Mouse (Mus musculus) left cerebral cortex, adult 6 months (tissue): ENCODE measurements around the gene Tln1. TPM values are rescaled to one million over a fixed set of nuclear protein-coding genes. Genes with fewer than 3 reads are reported as not detected.

Experiments used
- long read RNA-seq, 2 experiments: library from polyadenylated mRNA; unstranded; transcript quantifications; one replicate each; pipeline ENCODE4 v2.0.0; 2019 to 2020
- polyA plus RNA-seq: library from polyadenylated mRNA; unstranded; fragments of <200 nt; fragmentation: Nextera tagmentation; gene quantifications from 2 replicates; pipeline ENCODE4 v1.2.3, GENCODE M21; 2021

Gene Tln1
- 52.5 and 69.1 TPM in 2 replicates for polyA plus RNA-seq
- long read RNA-seq, experiment 1, transcript Tln1-202 (2 exons, 937 nt) = major isoform, 11 of 22 reads
- long read RNA-seq, experiment 1, partial matches to known transcripts = 11 of 22 reads
- long read RNA-seq, experiment 1, other reads (novel, unspliced or antisense) = 0 of 22 reads
- long read RNA-seq, experiment 2, transcript Tln1-202 (2 exons, 937 nt) = major isoform, 41 of 56 reads
- long read RNA-seq, experiment 2, partial matches to known transcripts = 14 of 56 reads
- long read RNA-seq, experiment 2, other reads (novel, unspliced or antisense) = 1 of 56 reads

DNA sequence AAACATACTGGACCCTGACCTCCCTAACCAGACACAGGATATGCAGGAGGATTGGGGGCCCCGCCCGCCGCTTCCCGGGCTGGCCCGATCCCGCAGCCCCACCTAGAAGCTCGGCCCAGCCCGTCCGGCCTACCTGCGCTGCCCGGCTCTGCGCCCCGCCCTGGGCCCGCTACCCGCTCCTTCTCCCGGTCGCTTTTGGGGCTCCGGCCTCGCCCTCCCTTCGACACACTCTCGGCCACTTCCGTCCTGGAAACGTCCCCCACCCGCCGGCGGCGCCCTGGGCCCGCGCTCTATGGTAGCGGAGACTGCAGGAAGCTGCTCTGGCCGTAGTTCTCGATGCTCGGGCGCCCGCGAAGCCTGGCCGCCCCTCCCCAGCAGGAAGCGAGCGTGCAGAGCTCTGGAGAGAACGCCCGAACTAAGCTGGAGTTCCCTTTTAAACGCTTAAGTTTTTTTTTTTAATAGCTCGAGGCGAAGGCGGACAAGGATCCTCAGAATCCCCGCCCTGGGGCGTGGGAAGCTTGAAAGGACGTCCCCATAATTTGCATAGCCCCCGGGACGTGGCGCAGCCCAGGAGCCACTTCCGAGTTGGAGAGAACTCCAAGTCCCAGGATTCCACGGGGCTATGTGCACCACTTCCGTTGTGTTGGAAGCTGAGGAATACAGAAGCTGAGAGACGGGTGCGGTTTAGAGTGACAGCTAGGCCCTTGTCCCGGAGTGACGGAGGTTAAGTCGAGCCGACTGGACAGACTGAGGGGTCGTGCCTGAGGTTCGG, at the start of gene Tln1, which contains the start of gene Creb3:
Gene Tln1 (minus strand): TSS at position 695 of the 772 bp plus-strand sequence.
Gene Creb3 (plus strand): TSS at position 336 of the 772 bp plus-strand sequence.

DNA sequence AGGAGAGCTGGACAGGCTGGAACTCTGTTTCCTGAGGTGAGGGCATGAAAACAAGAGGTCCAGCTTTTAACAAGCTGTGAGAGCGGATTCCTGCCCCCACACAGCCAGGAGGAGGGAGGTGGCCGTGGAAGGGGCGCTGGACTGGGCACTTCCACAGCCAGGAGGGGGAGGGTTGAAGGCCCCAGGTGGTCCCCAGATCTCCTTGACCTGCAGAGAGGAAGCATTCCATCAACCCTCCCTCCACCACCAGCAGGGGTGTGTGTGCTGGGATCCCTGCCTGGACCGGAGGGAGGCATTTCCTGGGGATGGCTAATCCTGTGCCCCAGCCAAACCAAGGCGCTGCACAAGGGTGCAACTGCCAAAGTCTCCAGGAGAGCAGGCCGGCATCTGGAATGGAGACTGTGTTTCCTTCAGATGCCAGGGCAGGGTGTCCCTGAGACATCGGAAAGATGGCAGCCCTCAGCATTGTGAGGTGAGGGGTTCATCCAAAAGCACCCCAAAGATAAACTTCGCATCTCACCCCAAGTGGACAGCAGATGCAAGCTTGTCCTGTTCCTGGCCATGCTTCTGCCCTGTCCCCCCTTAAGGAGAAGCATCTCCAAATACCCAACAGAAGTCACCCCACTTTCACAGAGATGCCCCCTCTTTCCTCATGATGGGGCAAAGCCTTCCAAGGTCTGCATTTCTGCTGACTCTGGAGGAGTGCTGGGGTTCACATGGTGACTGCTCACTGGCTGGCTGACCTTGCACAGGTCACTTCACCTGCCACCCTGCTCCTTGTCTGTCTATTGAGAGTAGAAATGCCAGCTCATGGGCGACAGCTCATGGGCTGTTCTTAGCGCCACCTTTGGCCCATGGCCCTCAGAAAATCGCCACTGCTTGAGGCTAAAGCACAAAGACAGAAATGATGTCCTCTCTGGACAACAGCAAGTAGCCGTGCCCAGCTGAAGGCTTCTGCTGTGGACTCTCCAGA, 22.2 kb upstream of the Tln1 start, which contains the start of gene Msmp:
Gene Msmp (minus strand): TSS at position 51 of the 973 bp plus-strand sequence.

DNA sequence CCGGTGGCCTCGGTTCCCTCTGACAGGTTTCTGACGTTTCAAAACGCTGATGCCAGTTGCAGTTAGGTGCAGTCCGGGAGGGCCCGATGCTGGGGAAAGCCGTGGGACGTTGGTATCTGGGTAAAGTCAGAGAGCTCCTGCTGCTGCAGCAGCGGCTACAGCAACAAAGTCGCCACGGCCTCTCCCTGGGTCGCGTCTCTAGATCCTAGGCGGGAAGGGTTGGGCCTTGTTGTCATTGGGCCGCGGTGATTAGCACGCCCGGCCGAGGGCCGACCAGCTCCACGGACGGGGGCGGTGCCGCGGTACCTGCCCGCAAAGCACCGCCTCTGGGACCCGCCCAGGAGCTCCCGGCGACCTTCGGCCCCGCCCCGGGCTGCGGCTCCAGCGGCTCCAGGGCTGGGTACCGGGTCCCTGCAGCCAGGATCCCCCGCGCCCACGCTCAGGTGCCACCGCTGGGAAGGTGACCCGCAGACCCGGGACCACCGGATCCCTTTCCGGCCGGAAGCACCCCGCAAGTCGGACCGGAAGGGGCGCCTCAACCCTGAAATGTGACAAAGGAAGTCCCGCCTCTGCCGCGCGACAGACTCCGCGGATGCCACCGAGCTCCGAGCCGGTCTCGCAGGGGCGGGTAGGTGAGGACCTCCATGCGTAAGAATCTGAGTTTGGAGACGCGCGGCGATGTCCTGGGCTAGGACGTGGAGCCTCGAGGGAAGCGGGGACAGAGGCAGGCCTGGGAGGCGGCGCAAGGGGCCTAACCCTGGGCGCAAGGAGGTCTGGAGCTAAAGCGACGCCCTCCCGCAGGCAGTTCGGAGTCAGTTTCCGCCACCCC, 16.1 kb upstream of the Tln1 start, which contains the start of the genes Rgp1 and Gba2:
Gene Rgp1 (plus strand): TSS at position 340 of the 829 bp plus-strand sequence.
Gene Gba2 (minus strand): TSS at position 498 of the 829 bp plus-strand sequence.

DNA sequence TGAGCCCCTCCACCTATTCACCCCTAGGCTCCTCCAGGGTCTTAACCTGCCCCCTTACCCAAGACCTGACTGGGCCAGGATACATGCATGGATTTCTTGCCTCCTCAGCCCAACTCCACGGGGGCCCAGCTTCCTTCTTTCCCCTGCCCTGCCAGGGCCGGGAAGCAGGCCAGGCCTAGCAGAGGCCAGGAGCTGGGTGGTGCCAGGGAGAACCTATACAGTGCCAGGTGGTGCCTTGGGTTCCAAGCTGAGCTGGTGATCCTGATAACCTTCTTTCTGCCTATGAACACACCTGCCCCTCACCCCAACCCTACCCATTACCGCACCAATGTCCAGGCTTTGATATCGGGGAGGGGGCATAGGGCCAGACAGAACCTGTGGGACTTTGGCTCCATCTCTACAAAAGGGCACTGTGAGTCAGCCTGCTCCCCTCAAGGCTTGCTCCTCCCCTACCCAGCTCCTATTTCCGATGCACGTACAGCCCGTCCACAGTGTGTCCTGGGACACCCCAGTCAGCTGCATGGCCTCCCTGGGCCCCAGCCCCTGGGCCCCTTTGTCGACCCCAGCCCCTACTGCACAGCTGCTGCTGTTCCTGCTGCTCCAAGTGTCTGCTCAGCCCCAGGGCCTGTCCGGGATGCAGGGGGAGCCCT, 55.8 kb downstream of the Tln1 start, which contains the start of gene Car9:
Gene Car9 (plus strand): TSS at position 431 of the 650 bp plus-strand sequence.

DNA sequence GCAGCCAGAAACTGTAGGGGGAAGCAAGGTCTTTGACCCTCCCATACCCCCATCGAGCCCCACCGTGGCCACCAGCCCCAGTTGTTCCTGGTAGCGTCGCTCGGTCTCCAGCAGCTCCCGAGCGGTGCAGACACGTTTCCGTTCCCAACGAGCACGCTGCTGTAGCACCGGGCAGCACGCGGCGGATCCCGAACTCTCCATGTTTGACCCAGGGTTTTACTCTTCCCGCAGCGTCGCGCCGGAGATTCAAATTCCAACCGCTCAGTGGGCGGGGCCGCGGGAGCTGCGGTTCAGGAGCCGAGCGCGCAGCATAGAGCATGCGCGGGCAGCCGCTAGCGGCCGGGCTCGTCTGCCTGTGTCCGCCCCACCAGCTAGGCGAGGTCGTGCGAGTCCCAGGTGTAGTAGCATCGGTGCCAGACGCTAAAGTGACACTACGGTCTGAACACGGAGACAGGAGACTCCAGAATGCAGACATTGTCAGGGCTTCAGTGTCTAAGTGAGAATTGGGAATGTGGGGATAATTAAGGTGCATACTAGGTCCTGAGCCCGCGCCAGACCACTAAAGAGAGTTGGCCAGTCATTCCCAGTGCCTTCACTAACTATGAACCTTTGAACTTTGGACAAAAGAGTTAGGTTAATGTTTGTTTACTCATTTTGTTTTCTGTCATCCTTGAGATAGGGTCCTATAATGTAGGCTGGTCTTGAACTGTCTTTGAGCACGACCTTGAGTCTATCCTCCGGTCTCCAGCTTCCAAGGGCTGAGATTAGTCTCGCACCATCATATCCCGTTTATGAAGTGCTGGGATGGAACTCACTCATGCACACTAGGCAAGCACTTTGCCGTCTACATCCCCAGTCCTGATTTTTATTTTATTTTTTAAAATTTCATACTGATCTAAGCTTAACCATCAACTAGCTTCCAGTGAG, 62.8 kb downstream of the Tln1 start, which contains the start of gene Arhgef39:
Gene Arhgef39 (minus strand): TSS at position 289 of the 927 bp plus-strand sequence.

DNA sequence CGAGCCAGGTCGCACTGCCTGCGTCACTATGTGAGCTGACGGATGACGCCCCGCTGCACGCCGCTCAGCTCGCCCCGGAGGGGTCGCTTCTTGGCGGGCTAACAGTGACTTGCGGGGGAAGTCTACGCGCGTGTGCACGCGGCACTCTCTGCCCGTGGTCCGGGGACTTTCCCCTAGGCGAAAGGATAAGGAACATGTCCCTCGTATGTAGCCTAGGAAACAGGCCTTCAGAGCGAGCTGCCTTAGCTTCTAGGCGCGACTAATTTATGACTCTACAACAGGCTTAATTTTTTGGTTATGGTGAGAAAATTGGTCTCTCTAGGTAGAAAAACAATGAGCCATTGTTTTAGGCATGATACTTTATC, 69.7 kb downstream of the Tln1 start, which contains the start of gene Ccdc107:
Gene Ccdc107 (plus strand): TSS at position 80 of the 365 bp plus-strand sequence.

DNA sequence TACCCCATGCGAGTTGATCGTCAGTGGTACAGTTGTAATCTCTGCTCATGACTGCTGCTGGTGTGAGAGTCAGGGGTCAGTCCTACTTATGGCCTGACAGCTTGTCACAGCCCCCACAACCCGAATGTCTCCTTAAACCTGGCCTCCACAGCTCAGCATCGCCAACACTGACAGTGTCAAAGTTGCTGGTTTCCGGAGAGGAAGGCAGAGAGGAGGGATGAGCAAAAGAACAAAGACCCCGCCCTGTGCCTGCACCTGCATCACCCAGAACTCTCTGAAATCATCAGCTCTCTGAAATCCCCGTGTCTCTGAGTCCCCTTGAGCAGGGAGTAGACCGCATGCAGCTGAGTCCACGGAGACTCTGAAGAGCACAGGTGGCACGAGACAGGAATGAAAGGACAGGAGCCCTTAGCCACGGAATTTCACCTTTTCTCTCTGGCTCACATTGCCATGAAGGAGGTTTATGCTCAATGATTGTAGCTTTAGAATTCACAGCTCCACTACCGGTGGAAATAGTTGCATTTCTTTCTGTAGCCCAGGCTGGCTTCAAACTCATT, 78.9 kb downstream of the Tln1 start, which contains the start of gene Sit1:
Gene Sit1 (minus strand): TSS at position 200 of the 557 bp plus-strand sequence.

Other genes starting within 250 kb of the Tln1 start
- gene Rusc2, start 180.7 kb downstream of the Tln1 start, polyA plus RNA-seq = 38.3 and 104 TPM in 2 replicates
- 0.27 and 0.35 TPM in 2 replicates for gene Fam166b, start 133.6 kb downstream of the Tln1 start, polyA plus RNA-seq
- 8.5 and 9.1 TPM in 2 replicates for gene Tesk1, start 120.8 kb downstream of the Tln1 start, polyA plus RNA-seq
- gene Cd72, start 108.1 kb downstream of the Tln1 start, polyA plus RNA-seq = 7.9 TPM in 2 replicates
- gene Sit1, start 79.0 kb downstream of the Tln1 start, polyA plus RNA-seq = not detected in 2 replicates
- 91.9 and 99.5 TPM in 2 replicates for gene Ccdc107, start 69.8 kb downstream of the Tln1 start, polyA plus RNA-seq
- gene Arhgef39, start 63.0 kb downstream of the Tln1 start, polyA plus RNA-seq = 0.61 and 0.80 TPM in 2 replicates
- gene Car9, start 55.7 kb downstream of the Tln1 start, polyA plus RNA-seq = 0.42 and 0.55 TPM in 2 replicates
- 7.4 and 9.5 TPM in 2 replicates for gene Tpm2, start 38.9 kb downstream of the Tln1 start, polyA plus RNA-seq
- gene Creb3, start 359 bp downstream of the Tln1 start, polyA plus RNA-seq = 50.4 and 66.7 TPM in 2 replicates
- gene Rgp1, start 16.0 kb upstream of the Tln1 start, polyA plus RNA-seq = 21.5 and 22.3 TPM in 2 replicates
- gene Gba2, start 16.2 kb upstream of the Tln1 start, polyA plus RNA-seq = 17.0 and 26.6 TPM in 2 replicates
- gene Msmp, start 21.8 kb upstream of the Tln1 start, polyA plus RNA-seq = not detected in 2 replicates
- 4.9 and 5.0 TPM in 2 replicates for gene Npr2, start 69.2 kb upstream of the Tln1 start, polyA plus RNA-seq
- gene Spag8, start 90.9 kb upstream of the Tln1 start, polyA plus RNA-seq = 1.2 and 1.6 TPM in 2 replicates
- 134 and 151 TPM in 2 replicates for gene Hint2, start 93.8 kb upstream of the Tln1 start, polyA plus RNA-seq
- 8.9 and 9.5 TPM in 2 replicates for gene Tmem8b, start 106.3 kb upstream of the Tln1 start, polyA plus RNA-seq
- 1.4 and 1.5 TPM in 2 replicates for gene Fam221b, start 106.5 kb upstream of the Tln1 start, polyA plus RNA-seq
- gene Olfr70, start 138.1 kb upstream of the Tln1 start, polyA plus RNA-seq = not detected in 2 replicates
- not detected in 2 replicates for gene Olfr71, start 147.6 kb upstream of the Tln1 start, polyA plus RNA-seq
- 1.2 and 1.6 TPM in 2 replicates for gene Hrct1, start 164.5 kb upstream of the Tln1 start, polyA plus RNA-seq
- gene Spaar, start 167.3 kb upstream of the Tln1 start, polyA plus RNA-seq = 0.23 and 0.25 TPM in 2 replicates
- gene Olfr159, start 208.3 kb upstream of the Tln1 start, polyA plus RNA-seq = not detected in 2 replicates